Mouse (Mus musculus) liver (tissue): ENCODE results near the gene Fmo3.

Experiments used
- DNase-seq: peaks from one replicate; pipeline ENCODE4 v3.0.0-alpha.2; 2020; ENCODE audit warnings: mixed read lengths

The Fmo3 gene

GRCm38 (mm10) chr1:162984428-162984827 lies at the start of gene Fmo3:
Fmo3 (minus strand) TSS chr1:162984528.
- no peak for DNase-seq

- DNase-seq: no peak
Measured at GRCm38 (mm10) chr1:163023075-163023474, 38.7 kb upstream of the Fmo3 start.

- no peak for DNase-seq
Measured at GRCm38 (mm10) chr1:163009220-163009619, 24.9 kb upstream of the Fmo3 start.

- DNase-seq: no peak
Measured at GRCm38 (mm10) chr1:163003496-163003895, 19.2 kb upstream of the Fmo3 start.

GRCm38 (mm10) chr1:163001271-163001829 lies 17.0 kb upstream of the Fmo3 start:
- no peak for DNase-seq

GRCm38 (mm10) chr1:162987546-162987945 lies 3.2 kb upstream of the Fmo3 start:
- no peak for DNase-seq

- no peak for DNase-seq
Measured at GRCm38 (mm10) chr1:162986777-162987176, 2.4 kb upstream of the Fmo3 start.

GRCm38 (mm10) chr1:162986121-162986748 lies 1.9 kb upstream of the Fmo3 start:
- no peak for DNase-seq

GRCm38 (mm10) chr1:162963556-162963955 lies 20.8 kb downstream of the Fmo3 start:
- DNase-seq: no peak

- no peak for DNase-seq
Measured at GRCm38 (mm10) chr1:162957422-162957821, 26.9 kb downstream of the Fmo3 start.

- DNase-seq: no peak
Measured at GRCm38 (mm10) chr1:162953079-162953478, 31.2 kb downstream of the Fmo3 start.

GRCm38 (mm10) chr1:162949763-162950162 lies 34.6 kb downstream of the Fmo3 start:
- no peak for DNase-seq

- no peak for DNase-seq
Measured at GRCm38 (mm10) chr1:162947934-162948333, 36.4 kb downstream of the Fmo3 start.

- DNase-seq: no peak
Measured at GRCm38 (mm10) chr1:162946837-162947558, 37.3 kb downstream of the Fmo3 start.

GRCm38 (mm10) chr1:162943700-162944099 lies 40.6 kb downstream of the Fmo3 start:
- no peak for DNase-seq

GRCm38 (mm10) chr1:162938696-162939351 lies 45.5 kb downstream of the Fmo3 start:
- peak; percentile 6 for DNase-seq

GRCm38 (mm10) chr1:162937970-162938695 lies 46.2 kb downstream of the Fmo3 start:
- no peak for DNase-seq

GRCm38 (mm10) chr1:162937415-162937814 lies 46.9 kb downstream of the Fmo3 start, which contains the start of gene Fmo6:
Fmo6 (minus strand) TSS chr1:162937515.
- no peak for DNase-seq

- no peak for DNase-seq
Measured at GRCm38 (mm10) chr1:162934374-162935012, 49.8 kb downstream of the Fmo3 start.

GRCm38 (mm10) chr1:162932386-162932785 lies 51.9 kb downstream of the Fmo3 start:
- DNase-seq: no peak

GRCm38 (mm10) chr1:162931880-162932279 lies 52.4 kb downstream of the Fmo3 start:
- no peak for DNase-seq

GRCm38 (mm10) chr1:162931310-162931875 lies 52.9 kb downstream of the Fmo3 start:
- DNase-seq: no peak
